Mouse (Mus musculus) hindbrain, postnatal 0 days (tissue): Measurements from ENCODE around the gene 1700088E04Rik. TPM values are rescaled to one million over a fixed set of nuclear protein-coding genes. Genes with fewer than 3 reads are reported as not detected.

Experiments
- ATAC-seq: fragments of 200-750 bp; cut with Nextera tagmentation; 2 replicates; pipeline ENCODE4 v1.8.0; 2017; ENCODE audit warnings: mild to moderate bottlenecking, moderate TSS enrichment, moderate library complexity
- DNase-seq: peaks from one replicate; pipeline ENCODE4 v3.0.0-alpha.2; 2015; ENCODE audit warnings: low spot score
- H3K27ac ChIP-seq: fragments of 300-500 bp; sonication (generic); 2 replicates; pipeline ENCODE4 v1.5.1; 2014; ENCODE audit warnings: mild to moderate bottlenecking
- H3K27me3 ChIP-seq: fragments of 300-500 bp; sonication (generic); 2 replicates; pipeline ENCODE4 v1.6.1; 2014; ENCODE audit warnings: low read length, mixed read lengths; ENCODE audit not compliant: insufficient read depth
- H3K36me3 ChIP-seq: fragments of 300-500 bp; sonication (generic); 2 replicates; pipeline ENCODE4 v1.6.1; 2014; ENCODE audit warnings: low read length, mixed read lengths; ENCODE audit not compliant: insufficient read depth
- H3K4me1 ChIP-seq: fragments of 300-500 bp; sonication (generic); 2 replicates; pipeline ENCODE4 v1.6.1; 2014; ENCODE audit warnings: antibody characterized with exemption, low read length, mixed read lengths; ENCODE audit not compliant: insufficient read depth
- H3K4me2 ChIP-seq: fragments of 300-500 bp; sonication (generic); 2 replicates; pipeline ENCODE4 v1.6.1; 2014; ENCODE audit warnings: low read depth, mild to moderate bottlenecking, low read length, moderate library complexity, mixed read lengths
- H3K4me3 ChIP-seq: fragments of 300-500 bp; sonication (generic); 2 replicates; pipeline ENCODE4 v1.5.1; 2014; ENCODE audit warnings: low read length
- H3K9ac ChIP-seq: fragments of 300-500 bp; sonication (generic); replicated peaks from 2 replicates; pipeline ENCODE4 v1.6.1; 2014; ENCODE audit warnings: mild to moderate bottlenecking, low read length, moderate library complexity, mixed read lengths
- H3K9me3 ChIP-seq: fragments of 300-500 bp; sonication (generic); 2 replicates; pipeline ENCODE4 v1.6.1; 2016; ENCODE audit warnings: low read length, mixed read lengths
- CTCF ChIP-seq: IDR thresholded peaks from 2 replicates; pipeline ENCODE4 v1.5.1; 2016; ENCODE audit warnings: antibody characterized with exemption, control low read depth, low read depth
- WGBS: fragments of 180-500 bp; shearing (Covaris S2); extraction: QIAGEN DNeasy Blood & Tissue Kit; methylation state at CpG from one replicate; pipeline ENCODE4 v1.1.7; 2014; 5-methylcytosine and 5-hydroxymethylcytosine counted together
- polyA plus RNA-seq: library from polyadenylated mRNA; unstranded; fragments of >200 nt; fragmentation: Nextera tagmentation; extraction: Ambion mirVana; gene quantifications from 2 replicates; pipeline ENCODE4 v1.2.1, GENCODE M21; 2015
- total RNA-seq: library from RNA; depleted of rRNA; stranded (reverse); fragments of >200 nt; gene quantifications from 2 replicates; pipeline ENCODE4 v1.2.3, GENCODE M21; 2014

Gene 1700088E04Rik
- total and polyA plus RNA-seq, 2 experiments from 2014 or later: 10.1 to 18.0 TPM

GRCm38 (mm10) chr15:79133191-79133661, 7.8 kb downstream of the 1700088E04Rik start:
- Histone ChIP-seq H3K9me3 (no peaks in the 10 kb centered on the region), H3K4me2 (no peak overlapping the region), H3K4me3 (no peak overlapping the region), H3K27ac (no peak overlapping the region), H3K36me3 (peaks cover 35% of the 10 kb centered on the region), H3K27me3 (no peaks in the 10 kb centered on the region), H3K9ac (no peak overlapping the region), H3K4me1 (no peaks in the 10 kb centered on the region)
- no peak for ATAC-seq
- no peak for DNase-seq
- 78% methylated on average over 6 of the region's 6 CpGs for WGBS
- TF ChIP-seq CTCF: no peak

- ATAC-seq (no peak), DNase-seq (peak; percentile 38)
- Histone ChIP-seq H3K27ac (no peak overlapping the region), H3K9me3 (no peaks in the 10 kb centered on the region), H3K27me3 (no peaks in the 10 kb centered on the region), H3K4me1 (no peaks in the 10 kb centered on the region), H3K36me3 (peaks cover 51% of the 10 kb centered on the region), H3K4me3 (no peak overlapping the region), H3K4me2 (no peak overlapping the region), H3K9ac (no peak overlapping the region)
- no peak for TF ChIP-seq CTCF
- WGBS: 57% methylated on average over 7 of the region's 7 CpGs
Measured at GRCm38 (mm10) chr15:79131442-79131841, 9.6 kb downstream of the 1700088E04Rik start.

GRCm38 (mm10) chr15:79130782-79131181, 10.3 kb downstream of the 1700088E04Rik start:
- Histone ChIP-seq H3K9me3 (no peaks in the 10 kb centered on the region), H3K27ac (no peak overlapping the region), H3K4me3 (no peak overlapping the region), H3K27me3 (no peaks in the 10 kb centered on the region), H3K36me3 (peaks cover 57% of the 10 kb centered on the region), H3K4me1 (no peaks in the 10 kb centered on the region), H3K9ac (no peak overlapping the region), H3K4me2 (no peak overlapping the region)
- ATAC-seq (no peak), DNase-seq (no peak)
- TF ChIP-seq CTCF: no peak
- 83% methylated on average over 10 of the region's 10 CpGs for WGBS

- H3K27me3 ChIP-seq: no peaks in the 10 kb centered on the region
- H3K4me3 ChIP-seq: no peak overlapping the region
- 86% methylated on average over 7 of the region's 7 CpGs for WGBS
- no peak for DNase-seq
- H3K27ac ChIP-seq: no peak overlapping the region
- no peak overlapping the region for H3K4me2 ChIP-seq
- H3K9me3 ChIP-seq: no peaks in the 10 kb centered on the region
- no peak for TF ChIP-seq CTCF
- no peak overlapping the region for H3K9ac ChIP-seq
- H3K4me1 ChIP-seq: no peaks in the 10 kb centered on the region
- no peak for ATAC-seq
- H3K36me3 ChIP-seq: peaks cover 58% of the 10 kb centered on the region
Measured at GRCm38 (mm10) chr15:79129311-79129710, 11.7 kb downstream of the 1700088E04Rik start.

DNA sequence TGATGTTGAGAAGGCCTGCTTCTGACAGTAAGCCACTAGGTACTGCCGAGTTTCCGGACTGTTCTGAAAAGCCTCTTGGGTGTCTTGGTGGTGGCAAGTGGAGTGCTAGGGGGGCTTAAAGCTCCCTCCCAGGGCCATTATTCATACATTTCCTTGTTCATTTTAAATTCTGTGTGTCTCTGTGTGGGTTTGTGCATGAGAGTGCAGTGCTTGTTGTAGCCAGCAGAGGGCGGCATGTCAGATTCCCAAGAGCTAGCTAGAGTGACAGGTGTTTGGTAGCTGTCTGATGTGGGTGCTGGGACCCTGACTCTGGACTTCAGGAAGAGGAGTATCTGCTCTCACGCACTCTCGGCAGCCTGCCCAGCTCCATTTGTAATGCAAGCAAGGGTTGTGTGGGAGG, 12.8 kb downstream of the 1700088E04Rik start:
- Histone ChIP-seq H3K4me3 (no peak overlapping the region), H3K4me1 (no peaks in the 10 kb centered on the region), H3K27ac (no peak overlapping the region), H3K9me3 (no peaks in the 10 kb centered on the region), H3K36me3 (peaks cover 48% of the 10 kb centered on the region), H3K9ac (no peak overlapping the region), H3K27me3 (no peaks in the 10 kb centered on the region), H3K4me2 (no peak overlapping the region)
- peak; percentile 64 for TF ChIP-seq CTCF
- 96% methylated on average over 5 of the region's 5 CpGs for WGBS
- ATAC-seq (no peak), DNase-seq (no peak)

DNA sequence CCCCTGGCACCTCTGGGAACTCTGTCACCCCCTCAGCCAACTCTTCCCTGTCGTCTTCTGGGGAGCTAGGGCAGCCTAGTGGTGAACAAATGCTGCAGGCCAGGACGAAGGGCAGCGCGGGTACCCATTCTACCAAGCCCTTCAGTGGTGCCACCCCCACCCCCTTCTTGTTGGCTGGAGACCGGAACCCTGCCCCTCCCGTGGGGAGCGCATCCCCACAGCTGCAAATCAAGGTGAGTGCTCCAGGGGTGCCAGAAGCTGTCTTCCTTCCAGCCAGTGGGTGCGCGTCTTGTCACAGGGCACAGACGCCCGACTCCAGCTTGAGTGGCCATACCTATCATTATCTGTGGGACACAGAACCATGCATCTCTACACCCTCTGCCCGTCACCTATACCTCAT, 14.0 kb downstream of the 1700088E04Rik start:
- Histone ChIP-seq H3K9ac (no peak overlapping the region), H3K9me3 (no peaks in the 10 kb centered on the region), H3K27me3 (no peaks in the 10 kb centered on the region), H3K27ac (no peak overlapping the region), H3K36me3 (peaks cover 48% of the 10 kb centered on the region), H3K4me1 (no peaks in the 10 kb centered on the region), H3K4me2 (no peak overlapping the region), H3K4me3 (no peak overlapping the region)
- no peak for TF ChIP-seq CTCF
- ATAC-seq (no peak), DNase-seq (no peak)
- 93% methylated on average over 12 of the region's 12 CpGs for WGBS

- ATAC-seq (no peak), DNase-seq (peak; percentile 46)
- Histone ChIP-seq H3K9ac (no peak overlapping the region), H3K27ac (no peak overlapping the region), H3K4me1 (no peaks in the 10 kb centered on the region), H3K36me3 (peaks cover 47% of the 10 kb centered on the region), H3K4me3 (no peak overlapping the region), H3K9me3 (no peaks in the 10 kb centered on the region), H3K27me3 (no peaks in the 10 kb centered on the region), H3K4me2 (no peak overlapping the region)
- 83% methylated on average over 13 of the region's 13 CpGs for WGBS
- TF ChIP-seq CTCF: peak; percentile 78
Measured at GRCm38 (mm10) chr15:79126217-79126932, 14.7 kb downstream of the 1700088E04Rik start.
